Mouse (Mus musculus): ENCODE results near the gene Trim26.

Trim26 gene

GRCm38 (mm10) chr17:36903651-36904050, 66.7 kb downstream of the Trim26 start:
- no peak for DNase-seq

GRCm38 (mm10) chr17:36908235-36908634, 71.3 kb downstream of the Trim26 start:
- no peak for DNase-seq

Measured in right cerebral cortex, adult 18-20 months (tissue).